Mouse (Mus musculus): Measurements from ENCODE around the gene Fam53a. TPM values are rescaled to one million over a fixed set of nuclear protein-coding genes. Genes with fewer than 3 reads are reported as not detected.
A peak's percentile ranks its signal among the peaks of the same experiment; 100 is the strongest.

Fam53a gene
- polyA plus RNA-seq, 1 experiment from 2014 or later, result 45.3 TPM

DNA sequence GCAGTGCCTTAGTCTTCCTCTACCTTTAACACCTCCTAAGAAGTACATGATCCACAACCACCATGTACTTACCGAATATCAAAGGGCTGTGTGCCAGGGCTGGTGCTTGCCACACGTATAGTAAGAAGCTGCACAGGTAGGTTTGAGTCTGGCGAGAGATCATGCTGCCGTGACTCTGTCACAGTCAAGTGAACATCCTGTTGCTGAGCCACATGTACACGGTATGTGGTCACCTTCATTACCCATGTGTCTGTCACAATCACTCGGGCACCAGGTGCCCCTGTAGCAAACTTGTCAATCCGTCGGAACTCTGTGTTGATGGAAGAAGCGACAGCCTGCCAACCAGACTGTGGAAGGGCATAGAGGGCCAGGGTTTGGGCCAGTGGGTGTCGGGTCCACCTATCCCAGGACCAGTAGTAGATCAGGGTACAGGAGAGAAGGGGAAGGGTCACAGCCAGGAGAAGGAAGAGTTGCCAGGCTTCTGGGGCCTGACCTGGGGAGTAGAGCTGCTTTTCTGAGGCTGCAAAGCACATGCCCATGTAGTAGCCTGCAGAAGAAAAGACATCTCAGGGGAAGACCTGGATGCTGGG, 25.9 kb upstream of the Fam53a start:
- Histone ChIP-seq H3K9ac (0 out of 2 replicates have a peak overlapping the region, but pooled peaks have one; percentile 5), H3K36me3 (peaks cover 25% of the 10 kb centered on the region)

DNA sequence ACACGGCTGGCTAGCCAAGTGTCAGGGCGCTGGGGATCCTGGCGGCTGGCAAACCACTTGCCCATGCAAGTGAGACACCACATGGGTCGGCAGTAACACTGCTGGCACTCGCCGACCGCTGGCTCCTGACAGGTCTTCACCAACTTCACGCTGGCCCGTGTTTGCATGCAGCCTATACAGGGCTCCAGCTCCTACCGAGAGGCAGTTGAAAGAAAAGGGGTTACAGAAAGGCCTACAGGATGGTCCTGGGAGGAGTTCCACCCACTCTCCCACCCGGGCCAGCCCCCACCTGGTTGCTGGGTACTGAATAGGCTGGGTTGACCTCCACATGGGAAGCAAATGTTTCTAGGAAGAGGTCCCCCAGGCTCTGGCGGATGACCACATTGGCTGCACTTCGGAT, 25.0 kb upstream of the Fam53a start:
- no peak overlapping the region for H3K4me2 ChIP-seq
- H3K27me3 ChIP-seq, result no peaks in the 10 kb centered on the region
- no peak overlapping the region for H3K9ac ChIP-seq
- H3K9me3 ChIP-seq (replicated peaks), result no peaks in the 10 kb centered on the region
- WGBS, result 94% methylated on average over 13 of the region's 13 CpGs
- H3K27ac ChIP-seq, result no peak overlapping the region
- peaks cover 25% of the 10 kb centered on the region for H3K36me3 ChIP-seq
- peaks cover 48% of the 10 kb centered on the region for H3K4me1 ChIP-seq (replicated peaks)
- no peak overlapping the region for H3K4me3 ChIP-seq
- no peak for ATAC-seq (replicated peaks; ENCODE audit: insufficient number of reproducible peaks, insufficient read depth, low FRiP score, low read depth)

More for the DNA sequence above, 25.9 kb upstream of the Fam53a start:
- Histone ChIP-seq H3K4me1 (replicated peaks) (peaks cover 47% of the 10 kb centered on the region), H3K27ac (no peak overlapping the region), H3K27me3 (no peaks in the 10 kb centered on the region), H3K4me2 (no peak overlapping the region), H3K9me3 (replicated peaks) (no peaks in the 10 kb centered on the region), H3K4me3 (no peak overlapping the region)
- no peak for ATAC-seq (replicated peaks; ENCODE audit: insufficient number of reproducible peaks, insufficient read depth, low FRiP score, low read depth)
- WGBS, result 90% methylated on average over 10 of the region's 10 CpGs

DNA sequence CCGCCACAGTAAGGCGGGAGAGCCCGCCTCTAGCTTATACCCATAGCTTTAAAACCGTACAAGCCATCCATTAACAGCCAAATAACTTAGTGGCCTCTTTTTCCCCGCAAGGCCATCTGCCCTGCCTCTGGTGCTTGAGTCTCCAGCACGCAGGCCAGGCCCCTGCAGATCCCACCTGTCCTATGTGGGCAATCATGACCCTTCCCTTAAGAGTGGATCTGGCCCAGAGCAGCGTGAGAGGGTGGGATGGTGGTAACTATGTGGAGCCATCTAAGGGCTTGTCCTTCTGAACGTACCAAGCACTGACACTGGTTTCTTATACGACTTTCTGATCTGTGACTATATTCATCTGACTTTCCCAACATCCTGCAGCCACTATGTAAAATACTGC, 23.3 kb upstream of the Fam53a start:
- Histone ChIP-seq H3K4me2 (peak overlapping the region; percentile 67), H3K36me3 (peaks cover 38% of the 10 kb centered on the region), H3K27ac (peak overlapping the region; percentile 97), H3K27me3 (no peaks in the 10 kb centered on the region), H3K4me3 (peak overlapping the region; percentile 80), H3K9me3 (replicated peaks) (no peaks in the 10 kb centered on the region), H3K4me1 (replicated peaks) (peaks cover 40% of the 10 kb centered on the region), H3K9ac (peak overlapping the region; percentile 47)
- no peak for ATAC-seq (replicated peaks; ENCODE audit: insufficient number of reproducible peaks, insufficient read depth, low FRiP score, low read depth)
- 5% methylated on average over 9 of the region's 9 CpGs for WGBS

DNA sequence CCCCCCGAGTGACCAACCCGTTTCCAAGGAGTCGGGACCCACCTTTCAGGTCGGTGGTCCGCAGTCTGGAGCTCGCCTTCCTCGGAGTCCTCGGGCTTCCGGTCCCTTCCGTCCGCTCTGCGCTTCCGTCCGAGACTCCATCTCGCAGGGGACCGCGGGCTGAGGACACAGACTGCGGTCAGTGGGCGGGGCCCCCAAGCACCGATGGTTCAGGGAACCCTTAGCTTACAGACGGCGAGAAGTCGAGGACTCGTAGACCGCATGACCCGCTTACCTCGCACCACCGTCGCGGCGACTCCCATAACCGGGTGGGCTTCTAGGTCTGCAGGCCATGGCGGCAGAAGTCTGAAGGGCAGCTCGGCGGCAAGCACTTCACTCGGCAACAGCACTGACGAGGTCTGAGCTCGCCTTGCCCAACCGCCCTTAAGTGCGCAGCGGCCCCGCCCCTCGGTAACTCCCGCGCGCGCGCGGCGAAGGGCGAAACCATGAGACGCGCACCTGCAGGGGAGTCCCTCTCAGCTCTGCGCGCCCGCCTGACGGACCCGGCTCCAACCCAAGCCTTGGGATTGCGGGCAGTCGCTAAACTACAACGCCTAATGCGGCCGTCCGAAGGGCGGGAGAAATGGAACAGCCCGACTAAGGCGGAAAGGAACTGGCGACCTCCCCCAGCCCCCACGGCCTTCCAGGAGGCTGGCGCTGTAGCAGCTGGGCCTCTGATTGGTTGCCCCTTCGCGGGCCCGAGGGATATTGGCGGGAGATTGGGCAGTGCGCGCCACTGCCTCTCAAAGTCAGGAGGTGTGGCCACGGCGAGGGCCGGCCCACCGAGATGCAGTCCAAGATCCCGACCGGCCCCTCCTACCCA, 22.7 kb upstream of the Fam53a start, which contains the start of gene Slbp:
Gene Slbp (minus strand): TSS at position 654 of the 862 bp plus-strand sequence.
- peak within 1 kb of the TSS; percentile 67 for H3K4me2 ChIP-seq
- H3K4me1 ChIP-seq (replicated peaks), result peaks cover 40% of the 10 kb centered on the region
- ATAC-seq (replicated peaks; ENCODE audit: insufficient number of reproducible peaks, insufficient read depth, low FRiP score, low read depth), result peak; percentile 97
- peak within 1 kb of the TSS; percentile 97 for H3K27ac ChIP-seq
- WGBS, result under 1% methylated on average over 82 of the region's 82 CpGs
- peak within 1 kb of the TSS; percentile 80 for H3K4me3 ChIP-seq
- no peaks in the 10 kb centered on the region for H3K9me3 ChIP-seq (replicated peaks)
- H3K9ac ChIP-seq, result peak within 1 kb of the TSS; percentile 86
- H3K36me3 ChIP-seq, result peaks cover 44% of the 10 kb centered on the region
- no peaks in the 10 kb centered on the region for H3K27me3 ChIP-seq

DNA sequence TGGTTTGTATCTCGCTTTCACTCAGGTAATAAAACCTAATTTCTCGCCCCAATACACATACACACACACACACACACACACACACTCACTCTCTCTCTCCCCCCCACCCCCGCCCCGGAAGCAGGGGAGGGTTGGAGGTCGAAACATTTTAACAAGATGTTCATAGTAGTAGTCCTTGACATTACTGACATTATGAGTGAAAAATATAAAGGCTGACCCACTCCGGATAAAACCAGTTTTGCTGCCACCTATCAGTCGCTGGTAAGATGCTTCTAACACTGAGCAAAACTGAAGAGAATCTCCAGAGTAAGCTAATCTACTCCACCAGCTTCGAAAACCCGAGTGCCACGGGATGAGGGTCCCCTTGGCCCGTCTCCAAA, 22.1 kb upstream of the Fam53a start:
- peaks cover 34% of the 10 kb centered on the region for H3K4me1 ChIP-seq (replicated peaks)
- H3K27ac ChIP-seq, result peak overlapping the region; percentile 97
- ATAC-seq (replicated peaks; ENCODE audit: insufficient number of reproducible peaks, insufficient read depth, low FRiP score, low read depth), result no peak
- peak overlapping the region; percentile 67 for H3K4me2 ChIP-seq
- H3K36me3 ChIP-seq, result peaks cover 49% of the 10 kb centered on the region
- WGBS, result under 1% methylated on average over 11 of the region's 11 CpGs
- H3K4me3 ChIP-seq, result peak overlapping the region; percentile 80
- no peaks in the 10 kb centered on the region for H3K27me3 ChIP-seq
- peak overlapping the region; percentile 86 for H3K9ac ChIP-seq
- H3K9me3 ChIP-seq (replicated peaks), result no peaks in the 10 kb centered on the region

DNA sequence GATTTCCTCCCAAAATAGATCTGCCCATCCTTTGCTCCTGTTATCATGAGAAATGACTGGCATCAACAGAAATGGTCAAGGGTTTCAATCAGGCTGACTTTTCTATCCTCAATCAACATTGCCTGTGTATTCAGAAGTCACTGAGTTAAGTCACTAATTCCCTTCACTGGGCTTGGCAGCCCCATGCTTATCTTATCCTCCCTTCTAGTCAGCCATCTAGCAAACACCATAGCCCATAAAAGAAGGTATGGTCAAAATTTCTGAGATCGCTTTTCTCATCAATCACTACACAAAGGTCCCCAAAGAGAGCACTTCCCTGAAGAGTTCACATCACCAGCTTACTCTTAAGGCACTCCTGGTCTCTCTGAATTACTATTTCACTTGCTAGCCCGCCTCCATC, 21.6 kb upstream of the Fam53a start:
- no peaks in the 10 kb centered on the region for H3K9me3 ChIP-seq (replicated peaks)
- H3K4me1 ChIP-seq (replicated peaks), result peaks cover 29% of the 10 kb centered on the region
- no peaks in the 10 kb centered on the region for H3K27me3 ChIP-seq
- H3K27ac ChIP-seq, result peak overlapping the region; percentile 97
- 7% methylated on average over 2 of the region's 2 CpGs for WGBS
- peaks cover 54% of the 10 kb centered on the region for H3K36me3 ChIP-seq
- H3K9ac ChIP-seq, result peak overlapping the region; percentile 86
- no peak for ATAC-seq (replicated peaks; ENCODE audit: insufficient number of reproducible peaks, insufficient read depth, low FRiP score, low read depth)
- peak overlapping the region; percentile 80 for H3K4me3 ChIP-seq
- H3K4me2 ChIP-seq, result peak overlapping the region; percentile 67

DNA sequence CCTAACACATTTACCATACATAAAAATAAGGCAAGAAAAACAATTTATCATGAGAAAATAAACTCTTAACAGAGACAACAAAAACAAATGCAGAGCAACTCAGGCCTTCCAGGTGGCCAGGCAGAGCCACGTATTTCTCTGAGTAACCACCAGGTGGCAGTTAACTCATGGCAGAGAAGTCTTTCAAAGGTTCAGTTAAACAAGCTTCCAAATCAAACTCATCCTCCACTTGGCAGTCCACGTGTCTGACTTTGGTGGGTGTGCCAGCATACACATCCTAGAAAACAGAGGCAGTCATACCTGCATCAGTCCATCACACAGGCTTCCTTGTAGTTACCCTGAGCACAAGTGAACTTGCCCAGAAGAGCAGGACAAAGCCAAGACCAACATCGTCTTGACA, 11.2 kb upstream of the Fam53a start:
- WGBS, result 36% methylated on average over 3 of the region's 3 CpGs
- no peak overlapping the region for H3K4me3 ChIP-seq
- no peak overlapping the region for H3K4me2 ChIP-seq
- H3K27ac ChIP-seq, result no peak overlapping the region
- ATAC-seq (replicated peaks; ENCODE audit: insufficient number of reproducible peaks, insufficient read depth, low FRiP score, low read depth), result no peak
- H3K27me3 ChIP-seq, result no peaks in the 10 kb centered on the region
- H3K4me1 ChIP-seq (replicated peaks), result 0 out of 2 replicates have a peak, but pooled peaks cover 5% of the 10 kb centered on the region
- peaks cover 71% of the 10 kb centered on the region for H3K36me3 ChIP-seq
- H3K9me3 ChIP-seq (replicated peaks), result no peaks in the 10 kb centered on the region
- H3K9ac ChIP-seq, result no peak overlapping the region

DNA sequence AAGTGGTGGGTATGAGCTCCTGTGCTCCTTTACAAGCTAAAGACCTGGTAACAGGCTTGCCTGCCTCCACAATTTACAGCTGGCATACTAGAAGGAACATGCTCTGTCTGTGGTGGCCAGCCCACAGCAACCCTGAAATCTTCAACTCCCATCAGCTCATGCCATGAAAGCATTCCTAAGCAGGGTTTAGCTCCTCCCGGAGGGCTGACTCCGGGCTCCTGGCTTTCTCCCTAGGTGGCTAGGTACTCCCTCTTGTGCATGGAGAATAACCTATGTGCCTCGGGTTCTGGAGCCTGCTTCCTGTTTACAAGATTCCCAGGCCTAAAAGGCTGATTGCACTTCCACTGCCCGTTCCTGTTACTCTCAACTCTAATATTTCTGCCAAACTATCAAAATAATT, 9.4 kb upstream of the Fam53a start:
- Histone ChIP-seq H3K27ac (no peak overlapping the region), H3K9me3 (replicated peaks) (no peaks in the 10 kb centered on the region), H3K9ac (no peak overlapping the region), H3K4me1 (replicated peaks) (0 out of 2 replicates have a peak, but pooled peaks cover 5% of the 10 kb centered on the region), H3K36me3 (peaks cover 55% of the 10 kb centered on the region), H3K4me3 (no peak overlapping the region), H3K4me2 (no peak overlapping the region), H3K27me3 (no peaks in the 10 kb centered on the region)
- no peak for ATAC-seq (replicated peaks; ENCODE audit: insufficient number of reproducible peaks, insufficient read depth, low FRiP score, low read depth)
- WGBS, result 52% methylated on average over 4 of the region's 4 CpGs

DNA sequence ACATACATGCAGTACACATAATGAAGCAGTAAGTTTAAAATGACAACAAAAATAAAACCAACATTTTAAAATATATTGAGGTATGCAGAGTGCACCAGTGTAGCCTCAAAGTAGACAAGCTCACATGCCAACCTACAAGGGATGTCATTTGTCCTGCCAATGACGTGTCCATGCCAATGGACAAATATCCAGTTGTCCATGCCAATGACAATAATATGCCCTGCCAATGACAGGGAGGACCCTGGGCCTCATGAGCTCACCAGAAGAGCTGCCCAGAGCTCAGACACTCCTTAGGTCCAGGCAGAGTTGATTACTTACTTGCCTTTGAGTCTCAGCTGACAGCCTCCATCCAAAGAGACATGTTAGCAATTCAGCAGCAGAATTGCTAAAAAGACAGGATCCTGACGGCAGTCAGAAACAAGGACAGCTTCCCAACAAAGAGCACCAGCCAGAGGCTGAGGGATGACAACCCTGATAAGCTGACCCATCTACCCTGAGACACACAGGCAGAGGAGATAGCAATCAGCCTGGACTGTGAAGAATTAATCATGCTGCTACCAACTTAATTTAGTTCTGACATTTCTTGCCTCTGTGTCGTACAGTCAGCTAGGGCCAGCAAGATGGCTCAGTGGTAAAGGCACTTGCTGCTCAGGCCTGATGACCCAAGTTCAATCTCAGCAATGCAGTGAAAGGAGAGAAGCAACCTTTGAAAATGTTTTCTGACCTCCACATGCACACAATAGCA, 8.3 kb upstream of the Fam53a start:
- Histone ChIP-seq H3K27me3 (no peaks in the 10 kb centered on the region), H3K9me3 (replicated peaks) (no peaks in the 10 kb centered on the region), H3K4me3 (no peak overlapping the region), H3K4me1 (replicated peaks) (0 out of 2 replicates have a peak, but pooled peaks cover 5% of the 10 kb centered on the region), H3K36me3 (peaks cover 44% of the 10 kb centered on the region), H3K9ac (no peak overlapping the region), H3K27ac (no peak overlapping the region), H3K4me2 (no peak overlapping the region)
- ATAC-seq (replicated peaks; ENCODE audit: insufficient number of reproducible peaks, insufficient read depth, low FRiP score, low read depth), result no peak
- 77% methylated on average over 3 of the region's 3 CpGs for WGBS

DNA sequence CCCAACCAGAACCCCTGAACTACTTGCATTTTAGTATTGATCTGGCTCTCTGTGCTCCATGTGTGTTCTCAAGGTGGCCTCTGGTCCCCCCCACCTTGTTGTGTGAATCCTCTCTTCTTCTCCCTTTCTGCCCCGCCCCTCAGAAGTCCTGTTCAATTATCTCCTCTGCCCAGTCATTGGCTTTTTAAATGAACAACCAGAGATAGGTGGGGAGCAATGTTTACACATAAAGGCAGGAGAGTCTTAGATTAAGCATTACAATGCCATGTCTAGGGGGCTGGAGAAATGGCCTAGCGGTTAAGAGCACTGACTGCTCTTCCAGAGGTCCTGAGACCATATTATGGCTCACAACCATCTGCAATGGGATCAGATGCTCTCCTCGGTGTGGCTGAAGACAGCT, 5.9 kb upstream of the Fam53a start:
- WGBS, result 76% methylated on average over 3 of the region's 3 CpGs
- peaks cover 9% of the 10 kb centered on the region for H3K4me1 ChIP-seq (replicated peaks)
- no peak for ATAC-seq (replicated peaks; ENCODE audit: insufficient number of reproducible peaks, insufficient read depth, low FRiP score, low read depth)

DNA sequence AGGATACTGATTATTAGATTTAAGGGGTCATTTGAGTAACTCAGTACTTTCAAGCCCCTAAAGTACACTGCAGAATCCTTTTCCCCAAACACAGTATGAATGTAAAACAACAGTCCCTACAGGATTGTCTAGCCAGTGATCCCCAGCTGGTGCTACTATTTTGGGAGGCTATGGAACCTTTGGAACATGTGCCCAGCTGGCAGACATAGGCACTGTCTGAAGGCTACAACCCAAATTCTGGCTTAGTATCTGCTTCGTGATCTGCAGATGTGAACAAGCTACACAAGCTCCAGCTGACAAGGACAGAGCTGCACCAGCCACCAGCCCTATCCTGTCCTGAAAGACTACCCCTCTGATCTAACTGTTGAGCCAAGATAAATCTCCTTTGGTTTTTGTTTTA, 3.1 kb upstream of the Fam53a start:
- Histone ChIP-seq H3K27me3 (no peaks in the 10 kb centered on the region), H3K4me1 (replicated peaks) (peaks cover 17% of the 10 kb centered on the region), H3K27ac (no peak overlapping the region), H3K4me2 (no peak overlapping the region), H3K4me3 (no peak overlapping the region), H3K9ac (no peak overlapping the region), H3K9me3 (replicated peaks) (no peaks in the 10 kb centered on the region), H3K36me3 (peaks cover 4% of the 10 kb centered on the region; the same call in 1 of the 2 replicates)
- no peak for ATAC-seq (replicated peaks; ENCODE audit: insufficient number of reproducible peaks, insufficient read depth, low FRiP score, low read depth)
- WGBS, result 73% methylated on average over 1 of the region's 1 CpGs

More for the DNA sequence above, 5.9 kb upstream of the Fam53a start:
- H3K27me3 ChIP-seq, result no peaks in the 10 kb centered on the region
- no peak overlapping the region for H3K27ac ChIP-seq
- no peak overlapping the region for H3K4me2 ChIP-seq
- no peak overlapping the region for H3K4me3 ChIP-seq
- peaks cover 20% of the 10 kb centered on the region; the same call in 1 of the 2 replicates for H3K36me3 ChIP-seq
- H3K9me3 ChIP-seq (replicated peaks), result no peaks in the 10 kb centered on the region
- H3K9ac ChIP-seq, result no peak overlapping the region

Data from heart, embryonic 15.5 days (tissue).